Mouse (Mus musculus) C2C12 (cell line): ENCODE data around the gene Ddah1.

Experiments used
- CEBPB ChIP-seq: IDR thresholded peaks from one replicate; pipeline ENCODE4 v1.6.1; 2011; ENCODE audit warnings: low read depth, mild to moderate bottlenecking, control low read depth, moderate library complexity
- CTCF ChIP-seq: IDR thresholded peaks from one replicate; pipeline ENCODE4 v1.5.1; 2011; ENCODE audit not compliant: control insufficient read depth, insufficient read depth, insufficient read length
- MAX ChIP-seq: IDR thresholded peaks from one replicate; pipeline ENCODE4 v1.6.1; 2011; ENCODE audit warnings: mild to moderate bottlenecking, control low read depth
- MYOD1 ChIP-seq: IDR thresholded peaks from one replicate; pipeline ENCODE4 v1.6.1; 2011; ENCODE audit warnings: low read depth; ENCODE audit not compliant: control insufficient read depth, insufficient read length
- MYOG ChIP-seq: IDR thresholded peaks from one replicate; pipeline ENCODE4 v1.6.1; 2011; ENCODE audit not compliant: control insufficient read depth, insufficient read length; ENCODE audit errors: extremely low read depth
- USF1 ChIP-seq: IDR thresholded peaks from one replicate; pipeline ENCODE4 v1.6.1; 2011; ENCODE audit warnings: low read depth, mild to moderate bottlenecking, control low read depth, moderate library complexity

GRCm38 (mm10) chr3:145929525-145930400, 171.3 kb downstream of the Ddah1 start:
- TF ChIP-seq CTCF (no peak), USF1 (no peak), MYOG (no peak), MAX (no peak), MYOD1 (no peak), CEBPB (no peak)
